Mouse (Mus musculus) liver, adult (tissue): ENCODE measurements around the gene Dlg5.

Experiments used
- GATA4 ChIP-seq: IDR thresholded peaks from 2 replicates; pipeline ENCODE4 v1.6.1; 2014; ENCODE audit warnings: mild to moderate bottlenecking, low read length; ENCODE audit not compliant: insufficient replicate concordance

Dlg5 gene

GRCm38 (mm10) chr14:24134623-24135290 is 111.0 kb downstream of the Dlg5 start:
- no peak for TF ChIP-seq GATA4

- no peak for TF ChIP-seq GATA4
Measured at GRCm38 (mm10) chr14:24133801-24134200, 111.9 kb downstream of the Dlg5 start.

GRCm38 (mm10) chr14:24132092-24132491 is 113.6 kb downstream of the Dlg5 start:
- TF ChIP-seq GATA4, result no peak

GRCm38 (mm10) chr14:24125069-24125468 is 120.7 kb downstream of the Dlg5 start:
- TF ChIP-seq GATA4, result no peak

- TF ChIP-seq GATA4, result no peak
Measured at GRCm38 (mm10) chr14:24124171-24124570, 121.5 kb downstream of the Dlg5 start.

GRCm38 (mm10) chr14:24106734-24107133 is 139.0 kb downstream of the Dlg5 start:
- no peak for TF ChIP-seq GATA4

- TF ChIP-seq GATA4, result no peak
Measured at GRCm38 (mm10) chr14:24098828-24099227, 146.9 kb downstream of the Dlg5 start.

- no peak for TF ChIP-seq GATA4
Measured at GRCm38 (mm10) chr14:24094656-24095055, 151.1 kb downstream of the Dlg5 start.

GRCm38 (mm10) chr14:24093221-24093620 is 152.5 kb downstream of the Dlg5 start:
- no peak for TF ChIP-seq GATA4

GRCm38 (mm10) chr14:24092391-24092790 is 153.3 kb downstream of the Dlg5 start:
- TF ChIP-seq GATA4, result no peak

- TF ChIP-seq GATA4, result no peak
Measured at GRCm38 (mm10) chr14:24090790-24091189, 154.9 kb downstream of the Dlg5 start.

GRCm38 (mm10) chr14:24089181-24089580 is 156.5 kb downstream of the Dlg5 start:
- TF ChIP-seq GATA4, result no peak

GRCm38 (mm10) chr14:24087430-24087829 is 158.3 kb downstream of the Dlg5 start:
- TF ChIP-seq GATA4, result no peak

GRCm38 (mm10) chr14:24086481-24086880 is 159.2 kb downstream of the Dlg5 start:
- no peak for TF ChIP-seq GATA4
